Mouse (Mus musculus): ENCODE data around the gene Ccdc149.

- TF ChIP-seq CTCF (IDR thresholded peaks at IDR 0.05), result no peak
- no peak for TF ChIP-seq EP300 (IDR thresholded peaks at IDR 0.05)
Measured at GRCm38 (mm10) chr5:52411567-52411966, 59.8 kb downstream of the Ccdc149 start.
